Mouse (Mus musculus): ENCODE measurements around the gene Sprtn. TPM values are rescaled to one million over a fixed set of nuclear protein-coding genes. Genes with fewer than 3 reads are reported as not detected.

The Sprtn gene
- total RNA-seq, 2 experiments from 2014 or later: 14.4 to 16.1 TPM

- DNase-seq: no peak
Measured at GRCm38 (mm10) chr8:124905482-124905881, 7.8 kb downstream of the Sprtn start.

- no peak for DNase-seq
Measured at GRCm38 (mm10) chr8:124909936-124910335, 12.2 kb downstream of the Sprtn start.

GRCm38 (mm10) chr8:124910349-124910748 is 12.7 kb downstream of the Sprtn start:
- DNase-seq: no peak

- DNase-seq: no peak
Measured at GRCm38 (mm10) chr8:124911938-124912872, 14.5 kb downstream of the Sprtn start.

- no peak for DNase-seq
Measured at GRCm38 (mm10) chr8:124914061-124914460, 16.4 kb downstream of the Sprtn start.

GRCm38 (mm10) chr8:124917741-124918484 is 20.2 kb downstream of the Sprtn start:
- DNase-seq: no peak

GRCm38 (mm10) chr8:124921369-124922279 is 23.9 kb downstream of the Sprtn start:
- DNase-seq: no peak

- DNase-seq: no peak
Measured at GRCm38 (mm10) chr8:124922490-124923089, 24.9 kb downstream of the Sprtn start.

- DNase-seq: no peak
Measured at GRCm38 (mm10) chr8:124923971-124924652, 26.4 kb downstream of the Sprtn start.

GRCm38 (mm10) chr8:124925544-124926266 is 28.0 kb downstream of the Sprtn start:
- DNase-seq: no peak

- no peak for DNase-seq
Measured at GRCm38 (mm10) chr8:124926351-124926771, 28.7 kb downstream of the Sprtn start.

GRCm38 (mm10) chr8:124929006-124929405 is 31.3 kb downstream of the Sprtn start:
- DNase-seq: no peak

- DNase-seq: no peak
Measured at GRCm38 (mm10) chr8:124930086-124930485, 32.4 kb downstream of the Sprtn start.

GRCm38 (mm10) chr8:124930649-124931048 is 33.0 kb downstream of the Sprtn start:
- no peak for DNase-seq

GRCm38 (mm10) chr8:124932435-124932834 is 34.7 kb downstream of the Sprtn start:
- no peak for DNase-seq

- no peak for DNase-seq
Measured at GRCm38 (mm10) chr8:124935116-124935515, 37.4 kb downstream of the Sprtn start.

- DNase-seq: no peak
Measured at GRCm38 (mm10) chr8:124936699-124937098, 39.0 kb downstream of the Sprtn start.

- DNase-seq: no peak
Measured at GRCm38 (mm10) chr8:124937293-124937692, 39.6 kb downstream of the Sprtn start.

GRCm38 (mm10) chr8:124943801-124944200 is 46.1 kb downstream of the Sprtn start:
- no peak for DNase-seq

- no peak for DNase-seq
Measured at GRCm38 (mm10) chr8:124944406-124944805, 46.7 kb downstream of the Sprtn start.
